Mouse (Mus musculus): ENCODE data around the gene Lgals1.

Lgals1 gene

DNA sequence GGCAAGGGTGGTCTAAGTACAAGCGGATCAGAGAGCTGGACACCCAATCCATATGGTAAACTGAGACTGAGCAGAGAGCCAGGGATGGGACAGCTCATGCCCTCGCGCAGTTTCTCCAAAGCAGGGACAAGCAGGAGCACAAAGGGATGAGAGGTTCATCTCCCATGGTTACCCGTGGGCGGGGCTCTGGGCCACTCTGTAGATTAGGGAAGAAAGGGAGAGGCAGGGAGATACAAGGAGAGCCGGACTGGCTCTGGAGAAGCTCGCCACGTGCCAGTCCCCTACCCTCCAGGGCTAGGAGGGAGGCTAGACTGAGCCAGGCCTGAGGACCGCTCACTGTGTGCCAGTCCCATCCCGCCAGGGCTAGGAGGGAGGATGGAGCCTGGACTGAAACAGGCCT lies 10.8 kb downstream of the Lgals1 start:
- 82% methylated on average over 10 of the region's 10 CpGs for WGBS

- 47% methylated on average over 2 of the region's 2 CpGs for WGBS
These were observed 11.4 kb downstream of the Lgals1 start for GRCm38 (mm10) chr15:78937963-78938362.

DNA sequence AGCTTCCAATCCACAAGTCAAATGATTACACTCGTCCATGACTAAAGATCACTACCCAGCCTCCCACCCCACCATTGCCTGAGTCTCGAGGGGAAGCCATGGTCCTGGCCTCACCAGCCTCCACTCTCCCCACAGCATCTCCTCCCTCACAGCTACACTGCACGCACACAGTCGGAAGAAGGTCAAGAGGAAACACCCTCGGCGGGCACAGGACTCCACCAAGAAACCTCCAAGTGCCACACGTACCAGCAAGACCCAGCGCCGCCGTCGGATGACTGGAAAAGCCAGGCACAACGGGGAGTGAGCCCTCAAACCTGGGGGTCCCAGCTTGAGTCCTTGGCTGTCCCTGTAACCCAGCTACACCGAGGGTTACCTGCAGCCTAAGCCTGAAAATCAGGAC lies 13.8 kb downstream of the Lgals1 start:
- 92% methylated on average over 13 of the region's 13 CpGs for WGBS

- 2% methylated on average over 9 of the region's 9 CpGs for WGBS
These were observed 16.1 kb downstream of the Lgals1 start for GRCm38 (mm10) chr15:78942663-78943062.

GRCm38 (mm10) chr15:78946232-78946631 lies 19.7 kb downstream of the Lgals1 start:
- WGBS, result 34% methylated on average over 7 of the region's 7 CpGs

- 1% methylated on average over 24 of the region's 24 CpGs for WGBS
These were observed 21.1 kb downstream of the Lgals1 start, which contains the start of gene Triobp for GRCm38 (mm10) chr15:78947657-78948056. Triobp (plus strand) TSS chr15:78947724.

DNA sequence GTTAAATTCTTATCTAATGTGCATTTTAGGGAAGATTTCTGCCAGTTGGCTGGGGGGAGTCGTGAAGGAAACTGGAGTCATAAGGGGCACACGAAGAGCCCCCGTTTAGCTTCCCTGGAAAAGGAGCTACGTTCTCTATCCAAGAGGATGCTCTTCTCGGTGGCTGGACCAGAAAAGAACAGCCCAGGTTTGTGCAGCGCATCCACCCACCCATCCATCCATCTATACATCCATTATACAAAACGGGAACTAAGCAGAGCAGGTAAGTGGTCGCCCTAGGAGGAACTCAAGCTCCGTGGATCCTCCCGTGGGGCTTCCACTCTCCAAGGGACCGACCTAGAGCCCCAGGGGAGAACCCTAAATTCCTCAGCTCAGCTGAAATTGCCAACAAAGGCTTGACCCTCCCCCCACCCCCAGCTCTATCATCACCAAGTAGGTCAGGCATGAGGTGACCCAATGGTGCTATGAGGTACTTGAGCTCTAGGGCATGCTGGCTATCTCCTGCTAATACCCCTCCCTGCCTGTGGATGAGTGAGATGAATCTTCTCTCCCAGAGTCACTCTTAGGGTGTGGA lies 21.7 kb downstream of the Lgals1 start:
- WGBS, result 4% methylated on average over 11 of the region's 11 CpGs

DNA sequence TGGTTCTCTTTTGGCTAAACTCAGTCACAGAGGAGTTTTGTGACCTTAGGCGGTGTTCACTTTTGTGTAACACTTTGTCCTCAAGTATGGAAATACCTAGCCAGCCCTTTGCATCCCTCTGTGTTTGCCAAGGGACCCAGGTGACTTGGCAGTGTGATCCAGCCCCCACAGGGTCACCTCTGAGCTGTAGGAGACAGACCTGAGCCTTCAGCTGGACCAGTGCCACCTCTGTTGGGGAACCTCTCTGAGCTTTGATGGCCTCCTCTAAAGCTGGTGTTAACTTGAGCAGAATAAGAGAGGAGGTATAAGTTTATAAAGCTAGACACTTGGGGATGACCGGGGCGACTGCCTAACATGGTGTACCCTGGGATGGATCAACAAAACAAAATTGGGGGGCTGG lies 22.4 kb downstream of the Lgals1 start:
- 95% methylated on average over 3 of the region's 3 CpGs for WGBS

GRCm38 (mm10) chr15:78955663-78956062 lies 29.1 kb downstream of the Lgals1 start:
- WGBS, result 82% methylated on average over 3 of the region's 3 CpGs

GRCm38 (mm10) chr15:78956351-78956750 lies 29.8 kb downstream of the Lgals1 start:
- 87% methylated on average over 4 of the region's 4 CpGs for WGBS

GRCm38 (mm10) chr15:78957021-78957420 lies 30.5 kb downstream of the Lgals1 start:
- 84% methylated on average over 15 of the region's 15 CpGs for WGBS

DNA sequence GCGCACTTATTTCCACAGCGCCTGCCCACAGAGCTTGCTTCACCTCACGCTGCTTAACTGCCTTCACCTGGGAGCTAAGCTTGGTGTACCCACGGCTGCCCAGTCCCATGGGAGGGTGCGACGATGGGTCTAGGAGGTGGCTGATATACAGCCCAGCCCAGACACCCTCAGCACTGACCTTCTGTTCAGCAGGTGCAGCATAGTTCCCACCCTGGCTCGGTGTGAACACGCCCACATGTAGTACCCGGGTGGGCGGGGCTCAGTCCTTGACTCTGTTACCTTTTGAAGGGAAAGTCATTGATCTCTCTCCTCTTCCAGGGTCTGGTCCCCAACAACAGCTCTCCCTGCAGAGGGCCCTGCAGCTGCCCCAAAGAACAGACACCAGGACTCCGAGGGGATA lies 33.0 kb downstream of the Lgals1 start:
- WGBS, result 93% methylated on average over 11 of the region's 11 CpGs

DNA sequence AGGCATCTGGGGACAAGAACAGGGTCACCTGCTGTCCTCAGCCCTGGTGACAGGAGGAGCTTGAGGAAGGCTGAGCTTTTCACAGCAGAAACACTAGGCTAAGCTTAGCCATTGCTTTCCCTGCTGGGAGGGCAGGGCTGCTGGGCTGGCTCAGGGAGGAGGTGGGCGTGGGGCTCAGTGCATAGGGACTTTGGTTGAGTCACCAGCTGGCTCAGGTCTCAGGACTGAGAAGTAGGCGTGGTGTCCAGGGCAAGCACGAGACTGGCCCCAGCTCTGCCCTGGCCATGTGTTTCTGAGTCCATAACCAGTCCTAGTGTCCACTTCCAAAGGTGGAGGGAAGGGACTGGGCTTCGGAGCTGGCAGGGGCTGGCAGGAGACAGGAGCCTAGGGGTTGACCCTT lies 33.6 kb downstream of the Lgals1 start:
- 71% methylated on average over 4 of the region's 4 CpGs for WGBS

- WGBS, result 38% methylated on average over 2 of the region's 2 CpGs
These were observed 36.4 kb downstream of the Lgals1 start for GRCm38 (mm10) chr15:78962885-78963284.

- WGBS, result 85% methylated on average over 6 of the region's 6 CpGs
These were observed 45.1 kb downstream of the Lgals1 start for GRCm38 (mm10) chr15:78971626-78972025.

- WGBS, result 90% methylated on average over 7 of the region's 7 CpGs
These were observed 47.4 kb downstream of the Lgals1 start for GRCm38 (mm10) chr15:78973950-78974349.

GRCm38 (mm10) chr15:78977676-78978159 lies 51.2 kb downstream of the Lgals1 start:
- 95% methylated on average over 8 of the region's 8 CpGs for whole genome bisulfite sequencing

DNA sequence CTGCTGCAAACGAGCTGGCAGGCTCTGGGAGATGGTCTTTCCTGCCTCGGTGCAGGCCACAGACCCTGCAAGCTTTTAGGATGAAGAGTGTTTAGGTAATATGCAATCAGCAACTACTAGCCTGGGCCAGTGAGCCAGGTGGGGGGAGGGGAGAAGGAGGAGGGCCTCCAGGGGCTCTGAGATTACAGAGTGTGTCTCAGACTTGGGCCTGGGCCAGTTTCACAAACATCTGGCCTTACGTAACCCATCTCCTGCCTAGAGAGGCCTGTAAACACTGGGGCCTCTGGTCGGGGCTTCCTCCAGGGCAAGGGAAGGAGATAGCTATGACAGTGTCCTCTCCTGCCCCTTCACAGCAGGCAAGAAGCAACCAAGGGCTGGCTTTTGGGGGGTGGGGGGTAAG lies 52.4 kb downstream of the Lgals1 start:
- WGBS, result 45% methylated on average over 4 of the region's 4 CpGs

Measured in cerebral cortex, adult 2 months (tissue).